Mouse (Mus musculus): ENCODE measurements around the gene Ppp1r15a.

GRCm38 (mm10) chr7:45492225-45492844 is 33.7 kb downstream of the Ppp1r15a start:
- TF ChIP-seq GATA1 (IDR thresholded peaks at IDR 0.05; ENCODE audit: low read length) (no peak), TAL1 (IDR thresholded peaks at IDR 0.05; ENCODE audit: low read length) (no peak)

Measured in erythroblast, embryonic 14.5 days (primary cell).